ENCODE assay signal across 7 mouse cellular contexts in the genomic region with DNA sequence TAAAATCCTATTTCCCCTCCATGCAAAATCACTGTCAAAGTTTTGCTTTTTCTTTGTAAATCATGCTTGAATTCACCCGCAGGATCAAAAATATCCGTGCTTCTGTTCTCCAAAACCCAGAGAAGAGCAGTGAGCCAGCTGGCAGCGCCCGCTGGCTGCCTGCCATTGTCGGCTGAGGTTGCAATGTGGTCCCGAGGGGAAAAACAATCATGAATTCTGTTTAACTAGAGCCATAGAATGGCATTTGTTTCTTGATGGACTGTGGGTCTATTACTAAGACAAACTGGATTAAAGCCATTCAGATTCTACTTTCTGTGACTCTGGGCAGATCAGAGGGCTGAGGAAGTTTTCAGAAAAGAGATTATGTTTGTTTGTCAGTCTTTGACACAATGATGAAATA. TPM values are rescaled to one million over a fixed set of nuclear protein-coding genes. Genes with fewer than 3 reads are reported as not detected.
DNase-seq lines count a peak whose midpoint lies in the region; ATAC-seq and TF ChIP-seq lines count a peak whose summit lies in the region.

No protein-coding gene starts in this region.

- H3K4me3 ChIP-seq in forebrain, postnatal 0 days (ENCODE audit: low read depth, low read length): no peak overlapping the region
- H3K4me3 ChIP-seq in hindbrain, embryonic 16.5 days (ENCODE audit: low read length): no peak overlapping the region

- no peaks in the 10 kb centered on the region for H3K27me3 ChIP-seq in forebrain, postnatal 0 days (ENCODE audit: insufficient read depth, low read length)
- no peaks in the 10 kb centered on the region for H3K27me3 ChIP-seq in hindbrain, embryonic 16.5 days (replicated peaks; ENCODE audit: control insufficient read depth, insufficient read depth, low read length)

- intact Hi-C loops in left cerebral cortex, postnatal 36 days (cut with DNase I): no loop called here

- H3K36me3 ChIP-seq in forebrain, postnatal 0 days (ENCODE audit: insufficient read depth): no peaks in the 10 kb centered on the region
- H3K36me3 ChIP-seq in hindbrain, embryonic 16.5 days (ENCODE audit: control insufficient read depth, insufficient read depth, low read length): no peaks in the 10 kb centered on the region

- peak; percentile 84 for DNase-seq in adipocyte (ENCODE audit: low spot score)
- peak; percentile 71 for DNase-seq in adrenal gland, postnatal 14 days
- peak; percentile 89 for DNase-seq in forebrain, postnatal 0 days
- DNase-seq in left cerebral cortex, postnatal 36 days (ENCODE audit: low spot score in 2 of 2): peak; percentile 51 to 72
- DNase-seq in right cerebral cortex, postnatal 10 days (ENCODE audit: low spot score in 2 of 2): peak; percentile 84 to 88
- no peak for DNase-seq in embryo, embryonic 10 days (ENCODE audit: low spot score)

- 10% methylated on average over 6 of the region's 6 CpGs for WGBS in forebrain, postnatal 0 days
- WGBS in hindbrain, embryonic 16.5 days: 23% methylated on average over 6 of the region's 6 CpGs

- H3K4me2 ChIP-seq in forebrain, postnatal 0 days (ENCODE audit: low read depth): no peak overlapping the region
- no peak overlapping the region for H3K4me2 ChIP-seq in hindbrain, embryonic 16.5 days (ENCODE audit: low read length)

- ATAC-seq in forebrain, postnatal 0 days: peak; percentile 74
- peak; percentile 81 for ATAC-seq in hindbrain, embryonic 16.5 days

- no peak overlapping the region for H3K9ac ChIP-seq in forebrain, postnatal 0 days
- no peak overlapping the region for H3K9ac ChIP-seq in hindbrain, embryonic 16.5 days (ENCODE audit: low read depth, low read length)

- 0 out of 2 replicates have a peak, but pooled peaks cover 10% of the 10 kb centered on the region for H3K4me1 ChIP-seq in forebrain, postnatal 0 days (ENCODE audit: insufficient read depth)
- no peaks in the 10 kb centered on the region for H3K4me1 ChIP-seq in hindbrain, embryonic 16.5 days (ENCODE audit: control insufficient read depth, insufficient read depth, low read depth, low read length)

- no peak for TF ChIP-seq CTCF in forebrain, postnatal 0 days (IDR thresholded peaks at IDR 0.05; ENCODE audit: low read depth)

- no peaks in the 10 kb centered on the region for H3K9me3 ChIP-seq in forebrain, postnatal 0 days (ENCODE audit: low read length)
- peaks cover 3% of the 10 kb centered on the region; the same call in 1 of the 2 replicates for H3K9me3 ChIP-seq in hindbrain, embryonic 16.5 days (ENCODE audit: control insufficient read depth, low read length)

- H3K27ac ChIP-seq in forebrain, postnatal 0 days (ENCODE audit: low read depth, low read length): no peak overlapping the region
- no peak overlapping the region for H3K27ac ChIP-seq in hindbrain, embryonic 16.5 days (ENCODE audit: low read depth, low read length)

RNA-seq across cellular contexts. Expression of a gene that starts 31.1 kb away (rescaled TPM):
- total RNA-seq in adrenal gland, postnatal 14 days (2021): 12.6 and 23.3 TPM in 2 replicates
- 112 and 133 TPM in 2 replicates for total RNA-seq in forebrain, postnatal 0 days (2014; rRNA removed)
- 100 and 147 TPM in 2 replicates for polyA plus RNA-seq in forebrain, postnatal 0 days (2015; fragmentation: Nextera tagmentation; extraction: Ambion mirVana)
- 139 and 149 TPM in 2 replicates for polyA plus RNA-seq in hindbrain, embryonic 16.5 days (2015; fragmentation: Nextera tagmentation; extraction: Ambion mirVana)
- 1,000 to 10,000 TPM; 1,175 to 1,261 TPM for total RNA-seq in left cerebral cortex, postnatal 36 days (2021)
